Mouse (Mus musculus) embryonic stem cell, embryonic (primary cell): ENCODE data around the gene Zfyve9.

Experiments used
- CTCF ChIA-PET, 4 experiments: fragments of 300-600 bp in 2 of 4; fragments of 350-600 bp in 2 of 4; sonication (Branson Sonifier 250); formaldehyde crosslinking; loops; one replicate each; lab custom pipeline; 2022; ENCODE audit warnings: inconsistent platforms in 2 of 4; lab: Charles Lee
- POLR2A ChIA-PET, 4 experiments: fragments of 300-600 bp in 2 of 4; fragments of 350-600 bp in 2 of 4; sonication (Branson Sonifier 250); formaldehyde crosslinking; loops; one replicate each; lab custom pipeline; 2022; ENCODE audit warnings: antibody characterized with exemption in 4 of 4, inconsistent platforms in 1 of 4; lab: Charles Lee

The Zfyve9 gene

DNA sequence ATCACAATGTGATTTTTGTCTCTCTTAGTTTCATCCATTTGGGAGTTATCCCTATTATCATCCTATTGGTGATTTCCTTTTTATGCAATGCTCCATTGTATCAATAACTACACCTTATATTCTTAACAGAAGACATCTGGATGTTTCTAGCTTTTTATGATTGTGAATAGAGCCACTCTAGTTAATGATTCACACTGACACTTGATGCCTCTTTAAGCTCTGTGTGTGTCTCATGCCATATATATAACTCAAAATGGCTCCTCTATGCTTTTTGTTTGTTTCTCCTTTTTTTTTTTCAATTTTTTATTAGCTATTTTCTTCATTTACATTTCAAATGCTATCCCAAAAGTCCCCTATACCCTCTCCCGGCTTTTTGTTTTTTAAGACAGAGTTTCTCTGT lies 184.8 kb downstream of the Zfyve9 start:
- ChIA-PET POLR2A (interaction anchor here in 2 of 4 experiments (0.6 to 10.6 kb wide), 5 partner anchors 10 to 33 kb away, joined by 3 to 106 read pairs (median 3); partner anchors contain the start of genes Orc1 (in 1 of the 2) and Prpf38a (in 1 of the 2)), CTCF (interaction anchor here in 1 of 4 experiments (0.6 kb wide), 1 partner anchor 23 kb away, joined by 3 read pairs; no protein-coding TSS in a partner anchor)

GRCm38 (mm10) chr4:108593376-108593775 lies 187.2 kb downstream of the Zfyve9 start:
- POLR2A ChIA-PET = interaction anchor here in 2 of 4 experiments (2.0 to 10.6 kb wide), 3 partner anchors 10 to 26 kb away, joined by 9 to 106 read pairs (median 11); partner anchors contain the start of genes Cc2d1b (in 1 of the 2), Orc1 (in 1 of the 2) and Prpf38a (in 1 of the 2)
- CTCF ChIA-PET = interaction anchor here in 1 of 4 experiments (0.5 kb wide), 1 partner anchor 10 kb away, joined by 3 read pairs; no protein-coding TSS in a partner anchor
